Mouse (Mus musculus) kidney, postnatal 0 days (tissue): Measurements from ENCODE around the gene Dlk2. TPM values are rescaled to one million over a fixed set of nuclear protein-coding genes. Genes with fewer than 3 reads are reported as not detected.
A peak's percentile ranks its signal among the peaks of the same experiment; 100 is the strongest.

Experiments
- ATAC-seq: fragments of 200-750 bp; cut with Nextera tagmentation; replicated peaks from 2 replicates; pipeline ENCODE4 v1.8.0; 2017; ENCODE audit warnings: low read depth, moderate number of reproducible peaks, moderate TSS enrichment, moderate library complexity; ENCODE audit not compliant: low FRiP score
- DNase-seq: peaks from one replicate; pipeline ENCODE4 v3.0.0-alpha.2; 2016; ENCODE audit warnings: low spot score
- H3K27ac ChIP-seq: fragments of 300-500 bp; sonication (generic); 2 replicates; pipeline ENCODE4 v1.5.1; 2014; ENCODE audit warnings: mild to moderate bottlenecking
- H3K27me3 ChIP-seq: fragments of 300-500 bp; sonication (generic); 2 replicates; pipeline ENCODE4 v1.6.1; 2014; ENCODE audit warnings: low read length, mixed read lengths; ENCODE audit not compliant: insufficient read depth
- H3K36me3 ChIP-seq: fragments of 300-500 bp; sonication (generic); 2 replicates; pipeline ENCODE4 v1.6.1; 2014; ENCODE audit warnings: low read length, mixed read lengths; ENCODE audit not compliant: insufficient read depth
- H3K4me1 ChIP-seq: fragments of 300-500 bp; sonication (generic); replicated peaks from 2 replicates; pipeline ENCODE4 v1.6.1; 2014; ENCODE audit warnings: antibody characterized with exemption, low read length, mixed read lengths; ENCODE audit not compliant: insufficient read depth
- H3K4me2 ChIP-seq: fragments of 300-500 bp; sonication (generic); 2 replicates; pipeline ENCODE4 v1.6.1; 2014; ENCODE audit warnings: mild to moderate bottlenecking, low read length, moderate library complexity, mixed read lengths
- H3K4me3 ChIP-seq: fragments of 300-500 bp; sonication (generic); replicated peaks from 2 replicates; pipeline ENCODE4 v1.5.1; 2014; ENCODE audit warnings: low read depth, low read length
- H3K9ac ChIP-seq: fragments of 300-500 bp; sonication (generic); 2 replicates; pipeline ENCODE4 v1.6.1; 2014; ENCODE audit warnings: low read depth, low read length
- H3K9me3 ChIP-seq: fragments of 300-500 bp; sonication (generic); replicated peaks from 2 replicates; pipeline ENCODE4 v1.6.1; 2016; ENCODE audit warnings: low read length, inconsistent platforms, mixed read lengths
- CTCF ChIP-seq: IDR thresholded peaks from 2 replicates; pipeline ENCODE4 v1.5.1; 2016; ENCODE audit warnings: antibody characterized with exemption, low read depth, mild to moderate bottlenecking, moderate library complexity
- WGBS: fragments of 180-500 bp; shearing (Covaris S2); extraction: QIAGEN DNeasy Blood & Tissue Kit; methylation state at CpG from one replicate; pipeline ENCODE4 v1.1.7; 2014; 5-methylcytosine and 5-hydroxymethylcytosine counted together
- polyA plus RNA-seq: library from polyadenylated mRNA; unstranded; fragments of >200 nt; fragmentation: Nextera tagmentation; extraction: Ambion mirVana; gene quantifications from 2 replicates; pipeline ENCODE4 v1.2.1, GENCODE M21; 2015

Gene Dlk2
- polyA plus RNA-seq, 1 experiment from 2014 or later, result 0.88 TPM

DNA sequence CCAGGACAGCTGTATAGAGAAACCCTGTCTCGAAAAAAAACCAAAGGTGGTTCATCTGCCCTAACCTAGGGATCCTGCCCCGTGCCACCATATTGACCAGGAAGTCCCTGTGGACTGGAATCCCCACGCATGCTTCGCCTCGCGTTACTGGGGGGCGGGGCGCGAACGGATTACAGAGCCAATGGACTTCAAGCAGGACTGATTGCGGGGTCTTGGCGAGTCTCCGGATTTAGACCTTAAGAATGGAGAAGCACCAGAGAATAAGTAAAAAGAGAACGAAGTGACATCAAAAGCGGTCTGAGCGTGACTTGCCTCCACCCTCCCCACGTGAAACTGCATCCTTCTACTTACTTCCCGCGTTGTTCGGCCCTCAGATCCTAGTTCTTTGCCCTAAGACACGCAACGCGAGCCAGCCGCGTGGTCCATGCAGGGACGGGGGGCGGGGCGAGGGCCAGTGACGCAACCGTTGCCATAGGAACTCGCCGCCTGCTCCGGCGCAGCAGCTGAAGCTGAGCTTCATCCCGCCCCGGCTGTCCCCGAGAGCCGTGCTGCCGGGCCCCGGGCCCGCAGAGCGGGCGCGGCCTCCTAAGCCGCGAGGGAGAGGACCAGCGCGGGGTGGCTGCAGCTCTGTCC lies 43.7 kb upstream of the Dlk2 start, which contains the start of gene Lrrc73:
Gene Lrrc73 (plus strand): TSS at position 80 of the 633 bp plus-strand sequence.
- H3K9ac ChIP-seq, result peak within 1 kb of the TSS; percentile 62
- WGBS, result 2% methylated on average over 46 of the region's 48 CpGs
- peak within 1 kb of the TSS; percentile 100 for H3K4me2 ChIP-seq
- peak within 1 kb of the TSS; percentile 68 for H3K4me3 ChIP-seq
- no peaks in the 10 kb centered on the region for H3K9me3 ChIP-seq
- ATAC-seq (peak; percentile 67), DNase-seq (peak; percentile 87)
- no peak within 1 kb of the TSS for H3K27ac ChIP-seq
- H3K27me3 ChIP-seq, result 0 out of 2 replicates have a peak, but pooled peaks cover 5% of the 10 kb centered on the region
- H3K4me1 ChIP-seq, result peaks cover 18% of the 10 kb centered on the region; the same call in 1 of the 2 replicates
- peaks cover 29% of the 10 kb centered on the region for H3K36me3 ChIP-seq
- no peak for TF ChIP-seq CTCF

DNA sequence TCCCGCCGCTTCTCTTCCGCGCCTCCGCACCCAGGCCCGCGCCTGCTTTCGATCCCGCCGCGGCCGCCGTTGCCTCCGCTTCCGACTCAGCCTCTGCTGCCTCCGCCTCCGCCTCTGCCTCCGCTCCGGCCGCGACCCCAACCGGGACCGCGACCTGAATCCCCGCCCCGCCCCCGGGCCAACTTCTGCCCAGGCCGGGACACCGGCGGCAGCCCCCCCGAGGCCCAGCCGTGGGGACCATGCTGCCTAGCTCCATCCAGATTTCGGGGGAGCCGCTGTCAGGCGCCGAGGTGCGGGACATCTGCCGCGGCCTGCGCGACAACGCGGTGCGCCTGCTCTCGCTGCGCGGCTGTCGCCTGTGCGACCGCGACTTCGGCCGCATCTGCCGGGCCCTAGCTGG lies 43.1 kb upstream of the Dlk2 start:
- DNase-seq (no peak), ATAC-seq (peak; percentile 8; the same call in 1 of the 2 replicates)
- Histone ChIP-seq H3K27me3 (0 out of 2 replicates have a peak, but pooled peaks cover 5% of the 10 kb centered on the region), H3K9me3 (no peaks in the 10 kb centered on the region), H3K4me2 (peak overlapping the region; percentile 100), H3K36me3 (peaks cover 29% of the 10 kb centered on the region), H3K9ac (peak overlapping the region; percentile 62), H3K27ac (no peak overlapping the region), H3K4me1 (0 out of 2 replicates have a peak, but pooled peaks cover 13% of the 10 kb centered on the region), H3K4me3 (peak overlapping the region; percentile 68)
- WGBS, result under 1% methylated on average over 48 of the region's 54 CpGs
- TF ChIP-seq CTCF, result no peak

DNA sequence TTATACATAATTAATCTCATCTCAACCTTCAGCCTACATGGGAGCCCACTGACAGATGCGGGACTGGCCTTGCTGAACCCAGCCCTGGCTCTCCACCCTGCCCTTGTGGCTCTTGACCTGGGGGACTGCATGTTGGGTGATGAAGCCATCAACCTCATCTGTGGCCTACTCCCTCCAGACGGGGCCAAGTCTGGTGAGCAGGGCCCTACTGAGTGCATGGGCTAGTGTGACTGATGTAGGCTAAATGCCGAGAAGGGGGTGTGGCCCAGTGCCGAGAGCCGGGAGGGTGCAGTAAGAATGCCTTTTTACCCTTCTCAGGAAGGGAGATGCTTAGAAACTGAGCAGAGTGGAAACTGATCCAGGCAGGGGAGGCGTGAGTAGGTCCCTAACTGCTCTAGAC lies 42.1 kb upstream of the Dlk2 start:
- no peaks in the 10 kb centered on the region for H3K9me3 ChIP-seq
- H3K4me3 ChIP-seq, result no peak overlapping the region
- H3K27me3 ChIP-seq, result 0 out of 2 replicates have a peak, but pooled peaks cover 5% of the 10 kb centered on the region
- H3K36me3 ChIP-seq, result peaks cover 35% of the 10 kb centered on the region
- H3K27ac ChIP-seq, result no peak overlapping the region
- no peak for ATAC-seq
- no peak overlapping the region for H3K4me2 ChIP-seq
- H3K9ac ChIP-seq, result no peak overlapping the region
- 0 out of 2 replicates have a peak, but pooled peaks cover 9% of the 10 kb centered on the region for H3K4me1 ChIP-seq
- TF ChIP-seq CTCF, result no peak
- DNase-seq, result no peak
- 23% methylated on average over 6 of the region's 6 CpGs for WGBS

DNA sequence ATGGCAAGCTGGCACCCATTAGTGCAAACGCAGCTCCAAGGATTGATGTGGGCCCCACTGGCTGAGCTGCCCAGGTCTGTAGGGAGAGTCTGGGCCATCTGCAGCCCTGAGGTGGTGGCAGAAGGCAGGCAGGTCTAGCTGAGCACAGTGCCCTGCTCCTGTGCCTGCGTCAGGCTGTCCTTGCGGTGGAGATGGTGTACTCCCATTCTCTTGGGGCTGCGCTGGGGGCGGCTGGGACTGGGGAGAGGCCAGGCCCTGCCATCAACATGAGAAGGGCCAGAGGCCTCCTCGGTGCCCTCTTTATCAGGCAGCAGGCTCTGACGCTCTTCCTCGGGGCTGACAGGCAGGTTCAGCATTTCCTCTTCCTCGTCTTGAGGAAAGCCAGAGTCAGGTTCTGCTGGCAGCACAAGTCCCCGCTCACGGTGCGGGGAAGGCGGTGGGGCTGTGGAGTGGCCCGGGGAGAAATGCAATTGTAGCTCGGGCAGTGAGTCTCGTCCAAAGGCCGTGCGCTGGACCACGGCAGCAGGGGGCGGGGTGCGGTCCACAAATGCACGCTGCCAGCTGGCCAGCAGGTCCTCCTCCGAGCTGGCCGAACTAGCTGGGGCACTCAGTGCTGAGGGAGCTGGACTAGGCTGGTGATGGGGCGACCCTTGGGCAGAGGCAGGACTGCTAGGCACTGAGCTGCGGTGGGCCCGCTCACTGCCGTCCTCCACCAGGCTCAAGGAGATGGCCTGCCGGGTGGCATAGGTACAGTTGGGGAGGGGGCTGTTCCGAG lies 38.8 kb upstream of the Dlk2 start:
- Histone ChIP-seq H3K4me1 (0 out of 2 replicates have a peak, but pooled peaks cover 4% of the 10 kb centered on the region), H3K4me2 (no peak overlapping the region), H3K9me3 (no peaks in the 10 kb centered on the region), H3K27me3 (0 out of 2 replicates have a peak, but pooled peaks cover 5% of the 10 kb centered on the region), H3K36me3 (peaks cover 48% of the 10 kb centered on the region), H3K9ac (no peak overlapping the region), H3K27ac (no peak overlapping the region), H3K4me3 (no peak overlapping the region)
- 79% methylated on average over 29 of the region's 30 CpGs for WGBS
- DNase-seq, result no peak
- no peak for TF ChIP-seq CTCF
- ATAC-seq, result no peak

DNA sequence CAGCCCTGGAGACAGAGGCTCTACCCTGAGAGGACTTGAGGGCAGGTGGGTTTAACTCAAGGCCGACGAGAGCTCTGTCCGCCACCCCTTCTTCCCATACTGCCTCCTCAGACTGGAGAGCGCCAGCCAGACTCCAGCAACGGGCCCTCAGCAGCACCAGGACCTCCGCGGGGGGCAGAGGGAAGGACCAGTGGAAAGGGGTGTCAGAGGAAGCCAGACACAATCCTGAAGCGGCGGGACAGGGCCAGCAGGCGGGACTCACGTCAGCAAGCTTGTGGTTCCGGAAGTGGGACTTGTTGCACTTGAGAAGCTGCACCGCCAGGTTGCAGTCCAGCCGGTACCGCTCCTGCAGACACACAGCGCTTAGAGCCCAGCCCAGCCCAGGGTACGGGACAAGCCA lies 37.5 kb upstream of the Dlk2 start:
- Histone ChIP-seq H3K4me1 (no peaks in the 10 kb centered on the region), H3K27ac (no peak overlapping the region), H3K4me3 (no peak overlapping the region), H3K9ac (no peak overlapping the region), H3K4me2 (no peak overlapping the region), H3K36me3 (peaks cover 59% of the 10 kb centered on the region), H3K9me3 (no peaks in the 10 kb centered on the region), H3K27me3 (0 out of 2 replicates have a peak, but pooled peaks cover 5% of the 10 kb centered on the region)
- DNase-seq, result no peak
- 91% methylated on average over 17 of the region's 17 CpGs for WGBS
- ATAC-seq, result no peak
- TF ChIP-seq CTCF, result no peak

DNA sequence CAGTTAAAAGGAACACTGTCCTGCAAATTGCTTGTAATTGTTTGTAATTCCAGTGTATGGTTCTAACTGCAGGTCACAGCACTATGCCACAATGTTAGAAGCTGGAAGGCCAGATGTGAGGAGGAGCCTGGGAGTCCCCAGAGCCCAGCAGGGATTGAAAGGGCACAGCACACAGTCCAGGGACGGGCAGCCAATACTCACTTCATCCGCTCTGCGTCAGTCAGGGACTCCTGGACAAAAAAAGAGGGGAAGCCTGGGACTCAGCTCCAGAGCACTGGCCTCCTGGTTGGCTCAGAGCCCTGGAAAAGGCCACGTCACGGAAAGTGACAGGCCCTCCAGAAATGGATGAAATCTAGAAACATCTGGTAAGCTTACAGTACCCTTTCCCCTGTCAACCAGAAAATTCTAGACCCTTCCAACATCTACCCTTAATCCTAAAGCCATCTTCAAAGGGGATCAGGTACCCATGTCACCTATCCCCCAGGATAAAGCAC lies 35.0 kb upstream of the Dlk2 start:
- no peaks in the 10 kb centered on the region for H3K9me3 ChIP-seq
- ATAC-seq, result no peak
- WGBS, result 92% methylated on average over 5 of the region's 5 CpGs

More for the DNA sequence above, 35.0 kb upstream of the Dlk2 start:
- Histone ChIP-seq H3K4me3 (no peak overlapping the region), H3K27ac (no peak overlapping the region), H3K27me3 (no peaks in the 10 kb centered on the region), H3K4me1 (no peaks in the 10 kb centered on the region; the same call in 1 of the 2 replicates), H3K4me2 (no peak overlapping the region), H3K36me3 (peaks cover 64% of the 10 kb centered on the region), H3K9ac (no peak overlapping the region)
- TF ChIP-seq CTCF, result no peak
- DNase-seq, result no peak
